Mouse (Mus musculus): Measurements from ENCODE around the gene LTO1.

DNA sequence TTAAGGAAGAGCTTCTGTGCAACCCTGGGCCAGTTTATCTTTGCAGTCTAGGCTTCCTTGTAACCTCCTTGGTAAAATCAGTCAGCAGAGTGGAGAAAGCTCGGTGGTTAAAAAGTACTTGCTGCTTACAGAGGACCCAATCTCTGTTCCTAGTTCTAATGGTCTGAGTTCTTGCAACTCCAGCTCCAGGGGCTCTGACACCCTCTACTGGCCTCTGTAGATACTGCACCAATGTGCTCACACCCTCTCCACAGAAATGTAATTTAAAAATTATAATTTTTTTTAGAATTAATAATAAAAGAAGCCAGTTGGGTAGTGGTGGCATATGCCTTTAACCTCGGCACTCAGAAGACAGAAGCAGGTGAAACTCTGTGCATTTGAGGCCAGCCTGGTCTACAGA is 27.2 kb upstream of the LTO1 start:
- no peak for TF ChIP-seq CTCF (IDR thresholded peaks at IDR 0.05; ENCODE audit: control insufficient read depth, insufficient read depth, insufficient read length)
- TF ChIP-seq CEBPB (IDR thresholded peaks at IDR 0.05; ENCODE audit: low read depth), result no peak
- no peak for TF ChIP-seq MAX (IDR thresholded peaks at IDR 0.05)
- no peak for TF ChIP-seq USF1 (IDR thresholded peaks at IDR 0.05; ENCODE audit: low read depth)
- no peak for TF ChIP-seq MYOG (IDR thresholded peaks at IDR 0.05; ENCODE audit: control insufficient read depth, extremely low read depth, insufficient read length)
